Mouse (Mus musculus): ENCODE measurements around the gene Gm3952.

GRCm38 (mm10) chr8:128697945-128698344, 100.5 kb downstream of the Gm3952 start:
- TF ChIP-seq MAFK (IDR thresholded peaks at IDR 0.05; ENCODE audit: insufficient read depth, low read depth, low read length) (no peak), HCFC1 (IDR thresholded peaks at IDR 0.05; ENCODE audit: borderline replicate concordance, insufficient read depth, low read length) (no peak), CHD2 (IDR thresholded peaks at IDR 0.05; ENCODE audit: low read depth, low read length) (no peak)

Measured in ES-E14 (cell line).